Mouse (Mus musculus) urinary bladder, postnatal 36 days (tissue): ENCODE results near the gene Lama1.
"Not testable (repeated sequence)": the region's sequence is repeated elsewhere in the genome, so short reads cannot be mapped to it uniquely, and the experiment has no call there.

Experiments
- DNase-seq, 2 experiments: peaks; one replicate each; pipeline ENCODE4 v3.0.0; 2022; ENCODE audit warnings: low spot score in 2 of 2, mixed read lengths in 1 of 2

Lama1 gene

DNA sequence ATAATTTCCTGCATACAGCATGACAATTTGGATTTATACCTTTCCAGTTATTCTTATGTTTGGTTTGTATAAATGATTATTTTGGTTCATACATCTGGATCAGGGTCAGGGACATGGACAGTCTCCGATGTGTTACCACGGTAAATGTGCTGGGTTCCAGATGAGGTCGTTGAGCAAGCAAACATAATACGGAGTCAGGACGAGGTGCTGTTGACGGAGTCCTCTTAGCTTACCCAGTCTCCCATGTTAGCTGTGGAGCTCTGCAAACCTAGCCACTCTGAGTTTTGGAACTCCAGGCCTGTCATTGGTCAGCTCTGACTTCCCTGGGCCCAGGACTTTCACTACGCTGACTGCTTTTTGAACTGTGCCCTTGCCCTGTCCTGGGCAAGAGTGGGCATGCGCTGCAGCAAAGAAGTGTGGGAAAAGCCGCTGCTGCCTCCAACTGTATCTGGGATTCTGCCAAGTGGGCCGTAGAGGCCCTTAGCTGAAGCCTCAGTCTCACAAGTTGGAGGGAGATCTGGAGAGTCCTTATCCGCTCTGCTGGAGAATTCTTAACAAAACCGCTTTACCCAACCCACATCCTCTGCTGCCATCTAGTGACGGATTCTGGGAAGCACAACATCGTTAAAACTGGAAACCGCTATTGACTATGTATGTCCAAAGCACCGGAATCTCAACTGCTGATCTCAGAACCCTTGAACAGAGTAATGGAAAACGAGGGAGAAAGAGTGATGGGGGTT is 140.5 kb downstream of the Lama1 start:
- peak; percentile 38 to 64 for DNase-seq

DNA sequence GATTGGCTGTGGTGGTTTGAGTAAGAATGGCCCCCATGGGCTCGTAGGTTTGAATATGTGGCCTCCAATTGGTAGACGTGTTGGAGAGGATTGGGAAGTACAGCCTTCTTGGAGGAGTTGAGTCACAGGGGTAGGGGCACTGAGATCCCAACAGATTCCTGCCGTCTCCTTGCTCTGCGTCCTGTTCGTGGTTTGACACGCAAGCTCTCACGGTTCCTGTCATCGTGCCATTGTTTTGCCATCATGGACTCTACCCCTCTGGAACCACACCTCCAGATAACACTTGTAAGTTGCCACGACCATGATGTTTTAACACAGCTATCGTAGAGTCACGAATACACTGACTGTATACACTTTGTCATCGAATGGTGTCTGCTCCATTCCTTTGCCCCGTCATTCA is 141.9 kb downstream of the Lama1 start:
- DNase-seq = no peak

DNA sequence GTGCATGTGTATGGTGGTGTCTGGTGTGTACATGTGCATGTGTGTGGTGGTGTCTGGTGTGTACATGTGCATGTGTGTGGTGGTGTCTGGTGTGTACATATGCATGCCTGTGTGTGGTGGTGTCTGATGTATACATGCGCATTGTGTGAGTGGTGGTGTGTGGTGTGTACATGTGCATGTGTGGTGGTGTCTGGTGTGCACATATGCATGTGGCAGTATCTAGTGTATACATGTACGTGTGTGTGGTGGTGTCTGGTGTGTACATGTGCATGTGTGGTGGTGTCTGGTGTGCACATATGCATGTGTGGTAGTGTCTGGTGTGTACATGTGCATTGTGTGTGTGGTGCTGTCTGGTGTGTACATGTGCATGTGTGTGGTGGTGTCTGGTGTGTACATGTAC is 144.4 kb downstream of the Lama1 start:
- DNase-seq = not testable (repeated sequence)

DNA sequence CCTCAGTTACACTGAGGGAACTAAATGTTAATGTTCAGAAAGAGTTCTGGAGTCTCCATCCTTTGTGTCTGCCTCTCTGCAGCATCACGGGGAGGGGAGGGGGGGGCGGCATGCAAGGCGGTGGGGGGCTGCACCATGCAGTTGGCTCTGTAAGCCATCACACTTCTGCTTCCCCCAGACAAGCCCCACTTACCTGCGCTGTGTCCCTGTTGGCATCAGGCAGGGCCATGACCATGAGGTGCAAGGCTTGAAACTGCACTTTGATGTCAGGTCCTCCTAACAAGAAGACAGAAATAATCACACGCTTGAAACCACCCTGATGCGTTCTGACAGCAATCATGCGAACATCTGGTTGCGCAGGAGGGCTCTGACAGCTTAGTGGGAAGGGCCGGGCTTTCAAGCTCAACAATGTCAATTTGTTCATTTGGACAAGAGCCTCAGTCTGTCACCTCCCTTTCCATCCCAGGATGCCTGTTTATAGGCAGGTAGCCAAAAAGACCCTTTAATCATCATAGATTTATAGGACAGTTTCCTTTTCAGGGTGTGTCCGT is 164.1 kb downstream of the Lama1 start:
- no peak for DNase-seq

DNA sequence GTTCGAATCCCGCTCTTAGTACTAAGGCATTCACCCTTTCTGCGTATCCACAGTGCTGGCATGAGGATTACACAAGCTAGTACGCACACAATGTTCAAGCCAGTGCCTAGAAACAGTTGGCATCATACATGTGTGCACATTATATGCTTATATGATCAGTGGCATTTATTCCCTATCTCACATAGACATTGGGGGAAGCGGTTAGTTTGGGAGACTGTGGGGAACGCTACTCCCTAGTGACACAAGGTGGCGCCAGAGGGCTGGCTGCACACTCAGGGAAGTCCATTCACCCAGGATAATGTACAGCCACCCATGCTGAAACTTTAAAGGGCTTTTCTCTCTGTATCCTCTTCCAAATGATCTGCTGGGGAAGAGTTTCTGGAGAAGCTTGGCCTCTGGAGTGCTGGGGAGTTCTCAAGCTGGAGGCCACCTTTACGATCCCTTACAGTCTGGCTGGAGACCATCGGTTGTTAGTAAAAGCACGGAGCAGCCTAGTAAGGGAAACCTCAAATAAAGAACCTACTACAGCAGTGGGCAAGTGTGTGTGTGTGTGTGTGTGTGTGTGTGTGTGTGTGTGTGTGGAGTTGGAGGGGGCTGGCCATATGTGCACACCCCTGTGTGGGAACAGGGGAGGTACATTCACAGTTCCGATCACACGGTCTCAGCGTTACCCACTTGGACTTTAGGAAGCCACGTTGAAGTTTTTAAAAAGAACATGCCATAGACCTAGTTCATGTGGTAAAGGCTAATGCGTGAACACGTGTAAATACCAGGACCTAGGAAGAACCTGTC is 164.9 kb downstream of the Lama1 start:
- DNase-seq = peak; percentile 26 to 55

DNA sequence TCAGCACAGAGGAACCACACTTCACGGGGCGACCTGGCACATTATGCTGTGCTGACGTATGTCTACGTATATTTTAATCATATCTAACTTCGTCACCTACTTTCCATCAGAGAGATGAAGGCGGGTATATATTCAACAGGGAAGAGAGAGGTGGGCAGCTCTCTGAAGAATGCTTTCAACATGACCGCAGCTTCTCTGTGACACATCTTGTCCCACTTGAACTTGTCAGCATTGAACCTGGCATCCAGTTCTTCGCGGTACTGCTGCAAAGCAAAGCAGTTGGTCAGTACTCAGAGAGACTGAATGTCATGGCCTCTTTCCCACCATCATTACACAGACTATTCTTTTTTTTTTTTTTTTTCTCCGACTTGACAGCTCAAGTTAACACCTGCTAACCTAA is 167.3 kb downstream of the Lama1 start:
- DNase-seq = no peak

DNA sequence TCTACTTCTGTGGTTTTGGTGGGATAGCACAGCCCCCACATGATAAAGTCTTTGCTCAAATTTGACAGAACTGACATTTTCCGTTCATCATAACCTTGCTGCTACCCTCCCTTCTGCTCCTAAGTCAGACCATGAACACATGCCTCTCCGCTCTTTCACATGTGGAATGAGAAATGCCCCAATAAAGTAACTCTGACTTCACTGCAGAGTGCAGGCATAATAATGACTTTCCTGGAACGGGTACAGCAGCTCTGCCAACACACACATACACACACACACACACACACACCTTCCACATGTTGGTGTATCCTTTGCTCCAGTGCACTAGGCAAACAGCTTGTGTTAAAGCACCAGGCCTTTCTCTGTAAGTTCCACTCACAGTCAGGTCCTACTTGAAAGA is 167.9 kb downstream of the Lama1 start:
- DNase-seq = no peak

DNA sequence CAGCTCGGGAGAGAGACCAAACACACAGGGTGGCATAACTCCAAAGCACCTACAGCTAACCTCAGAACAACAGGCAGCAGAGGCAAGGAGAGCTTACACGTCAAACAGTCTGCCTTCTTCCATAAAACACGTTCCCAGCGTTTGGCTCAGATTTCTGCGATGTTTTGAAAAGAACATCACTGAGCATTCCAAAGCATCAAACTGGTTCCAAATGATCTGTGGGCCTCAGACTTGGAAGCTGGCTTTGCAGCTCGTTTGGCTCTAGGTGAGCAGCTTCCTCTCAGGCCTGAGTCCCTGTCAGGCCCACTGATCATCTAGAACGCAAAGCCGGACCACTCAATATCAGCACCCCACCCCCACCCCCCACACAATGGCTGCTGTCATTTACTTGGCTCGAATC is 169.0 kb downstream of the Lama1 start:
- peak in 1 of 2 experiments; percentile 8 for DNase-seq

DNA sequence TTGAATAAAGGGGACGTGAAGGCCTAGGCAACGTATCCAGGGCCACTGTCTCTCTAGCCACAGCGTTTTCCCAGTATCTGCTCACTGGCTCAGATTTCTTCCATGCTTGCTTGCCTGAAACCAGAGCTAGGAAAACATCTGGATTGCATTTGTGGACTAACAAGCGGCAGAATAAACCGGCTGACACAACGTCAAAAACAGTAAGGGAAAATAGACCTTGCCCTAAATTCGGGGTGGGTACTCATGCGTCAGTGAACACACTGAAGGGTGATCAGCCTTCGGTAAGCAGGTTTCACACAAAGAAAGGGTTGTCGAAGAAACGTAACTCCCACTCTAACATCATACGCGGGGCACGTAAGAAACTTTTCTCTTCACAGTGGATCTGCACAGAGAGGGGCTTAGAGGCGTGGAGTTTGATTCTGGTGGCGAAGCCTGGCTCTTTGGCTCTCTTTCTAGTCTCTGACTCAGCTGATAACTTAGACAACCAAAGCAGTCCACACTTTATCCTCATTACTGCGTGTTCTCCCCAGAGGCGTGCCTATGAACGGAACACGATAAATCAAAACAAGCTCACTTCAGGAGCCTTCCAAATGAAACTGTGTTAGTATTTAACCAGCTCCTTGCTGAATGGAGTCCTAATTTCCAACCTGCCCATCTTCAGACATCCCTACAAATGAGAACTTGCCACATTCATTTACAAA is 169.6 kb downstream of the Lama1 start:
- DNase-seq = peak in 1 of 2 experiments; percentile 36

DNA sequence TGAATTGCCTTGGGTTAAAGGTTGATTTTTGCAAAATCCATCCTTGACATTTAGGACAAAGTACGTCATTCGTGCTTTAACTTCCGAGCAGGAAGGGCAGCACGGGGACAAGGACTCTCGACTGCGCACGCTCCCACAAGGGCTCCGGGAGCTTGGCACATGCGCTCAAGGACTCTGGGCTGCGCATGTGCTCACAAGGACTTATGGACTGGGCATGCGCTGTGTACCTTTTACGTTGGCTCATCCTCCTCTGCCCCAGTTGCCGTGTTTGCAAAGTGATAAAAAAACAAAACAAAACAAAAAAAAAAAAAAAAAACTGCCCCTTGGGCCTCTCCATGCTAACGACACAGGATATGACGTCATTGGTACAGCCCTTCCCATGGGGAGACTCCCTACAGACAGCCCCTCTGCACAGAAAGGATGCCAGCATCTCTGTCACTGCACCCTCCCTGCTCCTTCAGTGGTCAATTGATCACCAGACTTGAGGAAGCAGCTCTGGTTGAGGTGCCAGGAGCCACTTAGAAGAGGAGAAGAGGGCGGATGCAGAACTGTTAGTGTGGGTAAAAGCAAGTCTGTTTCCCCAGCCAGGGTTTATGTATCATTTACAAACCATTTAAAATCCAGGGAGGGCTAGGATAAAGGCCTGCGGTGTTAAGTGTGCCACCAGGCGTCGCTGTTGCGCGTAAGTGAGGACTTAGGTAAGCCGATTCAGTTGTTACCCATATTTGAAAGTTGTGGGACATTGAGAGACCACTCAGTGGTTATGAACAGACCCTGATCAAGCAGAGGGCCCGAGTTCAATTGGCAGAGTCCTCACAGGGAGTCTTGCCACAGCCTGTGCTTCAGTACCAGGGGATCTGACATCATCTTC is 172.9 kb downstream of the Lama1 start:
- peak; percentile 46 to 68 for DNase-seq
